Mouse (Mus musculus): ENCODE measurements around the gene Grifin. TPM values are rescaled to one million over a fixed set of nuclear protein-coding genes. Genes with fewer than 3 reads are reported as not detected.

Grifin gene
- polyA plus RNA-seq, 1 experiment from 2014 or later = not detected

GRCm38 (mm10) chr5:140582995-140583731, 18.3 kb upstream of the Grifin start:
- H3K4me1 ChIP-seq (replicated peaks) = peaks cover 56% of the 10 kb centered on the region
- H3K27ac ChIP-seq (replicated peaks) = peak overlapping the region; percentile 72
- no peaks in the 10 kb centered on the region for H3K36me3 ChIP-seq
- peak overlapping the region; percentile 31 for H3K9ac ChIP-seq
- no peaks in the 10 kb centered on the region for H3K9me3 ChIP-seq
- no peaks in the 10 kb centered on the region for H3K27me3 ChIP-seq
- no peak overlapping the region for H3K4me3 ChIP-seq
- ATAC-seq (ENCODE audit: low read depth) = 0 out of 2 replicates have a peak, but pooled peaks have one; percentile 17
- no peak overlapping the region for H3K4me2 ChIP-seq
- 18% methylated on average over 8 of the region's 8 CpGs for WGBS

- H3K4me1 ChIP-seq (replicated peaks) = peaks cover 56% of the 10 kb centered on the region
- no peak overlapping the region for H3K4me2 ChIP-seq
- WGBS = 5% methylated on average over 5 of the region's 5 CpGs
Measured at GRCm38 (mm10) chr5:140581569-140581968, 16.7 kb upstream of the Grifin start.

GRCm38 (mm10) chr5:140579771-140580170, 14.9 kb upstream of the Grifin start:
- Histone ChIP-seq H3K4me1 (replicated peaks) (peaks cover 56% of the 10 kb centered on the region), H3K9ac (no peak overlapping the region), H3K36me3 (no peaks in the 10 kb centered on the region), H3K9me3 (no peaks in the 10 kb centered on the region), H3K27ac (replicated peaks) (peak overlapping the region; percentile 39; the same call in 1 of the 2 replicates), H3K4me2 (no peak overlapping the region), H3K4me3 (no peak overlapping the region), H3K27me3 (no peaks in the 10 kb centered on the region)
- ATAC-seq (ENCODE audit: low read depth) = peak; percentile 68
- 11% methylated on average over 6 of the region's 6 CpGs for WGBS

More at GRCm38 (mm10) chr5:140581569-140581968, 16.7 kb upstream of the Grifin start:
- Histone ChIP-seq H3K4me3 (no peak overlapping the region), H3K27me3 (no peaks in the 10 kb centered on the region), H3K9ac (no peak overlapping the region), H3K27ac (replicated peaks) (no peak overlapping the region), H3K9me3 (no peaks in the 10 kb centered on the region), H3K36me3 (no peaks in the 10 kb centered on the region)
- no peak for ATAC-seq (ENCODE audit: low read depth)

GRCm38 (mm10) chr5:140579221-140579620, 14.3 kb upstream of the Grifin start:
- peak overlapping the region; percentile 39; the same call in 1 of the 2 replicates for H3K27ac ChIP-seq (replicated peaks)
- H3K9ac ChIP-seq = no peak overlapping the region
- no peak overlapping the region for H3K4me2 ChIP-seq

GRCm38 (mm10) chr5:140575381-140575866, 10.6 kb upstream of the Grifin start:
- Histone ChIP-seq H3K27me3 (no peaks in the 10 kb centered on the region), H3K27ac (replicated peaks) (no peak overlapping the region), H3K4me2 (no peak overlapping the region), H3K36me3 (no peaks in the 10 kb centered on the region), H3K9me3 (no peaks in the 10 kb centered on the region), H3K4me1 (replicated peaks) (peaks cover 30% of the 10 kb centered on the region), H3K9ac (no peak overlapping the region), H3K4me3 (no peak overlapping the region)
- no peak for ATAC-seq (ENCODE audit: low read depth)
- 76% methylated on average over 5 of the region's 5 CpGs for WGBS

More at GRCm38 (mm10) chr5:140579221-140579620, 14.3 kb upstream of the Grifin start:
- 21% methylated on average over 9 of the region's 9 CpGs for WGBS
- no peaks in the 10 kb centered on the region for H3K36me3 ChIP-seq
- H3K27me3 ChIP-seq = no peaks in the 10 kb centered on the region
- 0 out of 2 replicates have a peak, but pooled peaks have one; percentile 3 for ATAC-seq (ENCODE audit: low read depth)
- no peaks in the 10 kb centered on the region for H3K9me3 ChIP-seq
- H3K4me3 ChIP-seq = no peak overlapping the region
- H3K4me1 ChIP-seq (replicated peaks) = peaks cover 51% of the 10 kb centered on the region

- H3K9me3 ChIP-seq = no peaks in the 10 kb centered on the region
- no peak overlapping the region for H3K4me2 ChIP-seq
- H3K36me3 ChIP-seq = no peaks in the 10 kb centered on the region
- peaks cover 22% of the 10 kb centered on the region for H3K4me1 ChIP-seq (replicated peaks)
- ATAC-seq (ENCODE audit: low read depth) = no peak
- H3K4me3 ChIP-seq = no peak overlapping the region
- WGBS = 67% methylated on average over 6 of the region's 6 CpGs
- H3K9ac ChIP-seq = no peak overlapping the region
- no peaks in the 10 kb centered on the region for H3K27me3 ChIP-seq
- no peak overlapping the region for H3K27ac ChIP-seq (replicated peaks)
Measured at GRCm38 (mm10) chr5:140572611-140573010, 7.7 kb upstream of the Grifin start.

GRCm38 (mm10) chr5:140571673-140572072, 6.8 kb upstream of the Grifin start:
- Histone ChIP-seq H3K4me3 (no peak overlapping the region), H3K9me3 (no peaks in the 10 kb centered on the region), H3K36me3 (no peaks in the 10 kb centered on the region), H3K4me2 (no peak overlapping the region), H3K9ac (no peak overlapping the region), H3K27me3 (no peaks in the 10 kb centered on the region), H3K27ac (replicated peaks) (peak overlapping the region; percentile 34; the same call in 1 of the 2 replicates), H3K4me1 (replicated peaks) (peaks cover 27% of the 10 kb centered on the region)
- no peak for ATAC-seq (ENCODE audit: low read depth)
- WGBS = 36% methylated on average over 10 of the region's 10 CpGs

- H3K36me3 ChIP-seq = no peaks in the 10 kb centered on the region
- H3K9me3 ChIP-seq = no peaks in the 10 kb centered on the region
- H3K27ac ChIP-seq (replicated peaks) = peak overlapping the region; percentile 34; the same call in 1 of the 2 replicates
- H3K4me1 ChIP-seq (replicated peaks) = peaks cover 28% of the 10 kb centered on the region
- no peak overlapping the region for H3K4me2 ChIP-seq
- H3K4me3 ChIP-seq = no peak overlapping the region
- H3K27me3 ChIP-seq = no peaks in the 10 kb centered on the region
- WGBS = 37% methylated on average over 4 of the region's 4 CpGs
- no peak overlapping the region for H3K9ac ChIP-seq
- no peak for ATAC-seq (ENCODE audit: low read depth)
Measured at GRCm38 (mm10) chr5:140571201-140571600, 6.3 kb upstream of the Grifin start.

- Histone ChIP-seq H3K27me3 (no peaks in the 10 kb centered on the region), H3K4me3 (no peak overlapping the region), H3K36me3 (no peaks in the 10 kb centered on the region), H3K9ac (no peak overlapping the region), H3K27ac (replicated peaks) (no peak overlapping the region), H3K4me1 (replicated peaks) (peaks cover 35% of the 10 kb centered on the region), H3K9me3 (no peaks in the 10 kb centered on the region), H3K4me2 (no peak overlapping the region)
- no peak for ATAC-seq (ENCODE audit: low read depth)
- WGBS = 83% methylated on average over 13 of the region's 13 CpGs
Measured at GRCm38 (mm10) chr5:140570223-140570870, 5.5 kb upstream of the Grifin start.

GRCm38 (mm10) chr5:140569032-140569595, 4.2 kb upstream of the Grifin start:
- Histone ChIP-seq H3K4me1 (replicated peaks) (peaks cover 41% of the 10 kb centered on the region), H3K4me2 (no peak overlapping the region), H3K27ac (replicated peaks) (no peak overlapping the region; the same call in 1 of the 2 replicates), H3K9me3 (no peaks in the 10 kb centered on the region), H3K27me3 (no peaks in the 10 kb centered on the region), H3K36me3 (no peaks in the 10 kb centered on the region), H3K4me3 (no peak overlapping the region), H3K9ac (no peak overlapping the region)
- no peak for ATAC-seq (ENCODE audit: low read depth)
- WGBS = 84% methylated on average over 16 of the region's 16 CpGs

- Histone ChIP-seq H3K27me3 (no peaks in the 10 kb centered on the region), H3K4me1 (replicated peaks) (peaks cover 41% of the 10 kb centered on the region), H3K27ac (replicated peaks) (peak overlapping the region; percentile 76), H3K9ac (peak overlapping the region; percentile 47; the same call in 1 of the 2 replicates), H3K4me2 (peak overlapping the region; percentile 33), H3K9me3 (no peaks in the 10 kb centered on the region), H3K4me3 (no peak overlapping the region), H3K36me3 (no peaks in the 10 kb centered on the region)
- ATAC-seq (ENCODE audit: low read depth) = peak; percentile 28; the same call in 1 of the 2 replicates
- 14% methylated on average over 10 of the region's 10 CpGs for WGBS
Measured at GRCm38 (mm10) chr5:140568321-140568970, 3.6 kb upstream of the Grifin start.

Data from neural tube, embryonic 13.5 days (tissue).